Mouse (Mus musculus) CH12.LX (cell line): ENCODE results near the gene Pagr1a. TPM values are rescaled to one million over a fixed set of nuclear protein-coding genes. Genes with fewer than 3 reads are reported as not detected.

Experiments used
- DNase-seq: peaks from one replicate; pipeline ENCODE4 v3.0.0-alpha.2; 2013; ENCODE audit errors: extremely low read depth
- H3K27ac ChIP-seq: 2 replicates; pipeline ENCODE4 v1.5.1; 2012; ENCODE audit warnings: low read depth, mild to moderate bottlenecking, control low read depth, moderate library complexity; ENCODE audit not compliant: insufficient read depth
- H3K27me3 ChIP-seq: replicated peaks from 2 replicates; pipeline ENCODE3; 2012; ENCODE audit warnings: inconsistent platforms
- H3K36me3 ChIP-seq, 2 experiments: replicated peaks in 1 of 2; 2 replicates each; pipeline versions ENCODE3 to v1.6.1; 2012; ENCODE audit warnings: inconsistent platforms in 1 of 2, low read length in 1 of 2, mild to moderate bottlenecking in 1 of 2, mixed read lengths in 1 of 2, moderate library complexity in 1 of 2; ENCODE audit not compliant: control insufficient read depth in 1 of 2, insufficient read depth in 1 of 2
- H3K4me1 ChIP-seq, 2 experiments: 2 replicates each; pipeline ENCODE4 v1.6.1; 2012; ENCODE audit warnings: inconsistent platforms in 1 of 2, moderate library complexity in 1 of 2; ENCODE audit not compliant: insufficient read depth in 2 of 2, control insufficient read depth in 1 of 2
- H3K4me2 ChIP-seq: 2 replicates; pipeline ENCODE4 v1.6.1; 2012; ENCODE audit warnings: low read depth, mild to moderate bottlenecking, control low read depth; ENCODE audit not compliant: poor library complexity, insufficient read depth, severe bottlenecking
- H3K4me3 ChIP-seq, 3 experiments: fragments of 150-350 bp in 1 of 3; sonication (generic) in 1 of 3; replicated peaks in 1 of 3; 2 replicates each; pipeline versions ENCODE3 to v1.5.1; 2011 to 2012; ENCODE audit warnings: low read depth in 2 of 3, low read length in 2 of 3, mild to moderate bottlenecking in 2 of 3, moderate library complexity in 2 of 3, control low read depth in 1 of 3, improper control_type of control experiment in 1 of 3, inconsistent platforms in 1 of 3, mixed read lengths in 1 of 3; ENCODE audit not compliant: poor library complexity in 1 of 3
- H3K79me2 ChIP-seq: replicated peaks from 2 replicates; pipeline ENCODE4 v1.6.1; 2012; ENCODE audit warnings: mild to moderate bottlenecking, moderate library complexity; ENCODE audit not compliant: control insufficient read depth, poor library complexity, insufficient read depth, severe bottlenecking; ENCODE audit errors: extremely low read depth
- H3K9ac ChIP-seq: 2 replicates; pipeline ENCODE4 v1.6.1; 2012; ENCODE audit warnings: low read depth, mild to moderate bottlenecking, control low read depth, moderate library complexity; ENCODE audit not compliant: insufficient read depth
- H3K9me3 ChIP-seq: replicated peaks from 2 replicates; pipeline ENCODE3; 2012; ENCODE audit warnings: low read length, inconsistent platforms, mixed read lengths
- CHD2 ChIP-seq: IDR thresholded peaks from 2 replicates; pipeline ENCODE4 v1.6.1; 2011; ENCODE audit warnings: low read length, improper control_type of control experiment
- CTCF ChIP-seq, 2 experiments: IDR thresholded peaks in 1 of 2; conservative IDR thresholded peaks in 1 of 2; 2 replicates each; pipeline ENCODE4 v1.5.1; 2011 to 2012; ENCODE audit warnings: low read depth in 2 of 2, low read length in 2 of 2, improper control_type of control experiment in 1 of 2, inconsistent platforms in 1 of 2, mild to moderate bottlenecking in 1 of 2, moderate library complexity in 1 of 2
- EP300 ChIP-seq: IDR thresholded peaks from 2 replicates; pipeline ENCODE4 v1.6.1; 2011; ENCODE audit warnings: low read length, improper control_type of control experiment
- GABPA ChIP-seq: IDR thresholded peaks from 2 replicates; pipeline ENCODE4 v1.6.1; 2012; ENCODE audit warnings: low read depth, low read length, improper control_type of control experiment, inconsistent platforms; ENCODE audit not compliant: insufficient replicate concordance
- HCFC1 ChIP-seq: IDR thresholded peaks from 2 replicates; pipeline ENCODE4 v1.6.1; 2012; ENCODE audit warnings: low read depth, mild to moderate bottlenecking, inconsistent platforms, low read length, improper control_type of control experiment
- KAT2A ChIP-seq: IDR thresholded peaks from 2 replicates; pipeline ENCODE4 v1.6.1; 2012; ENCODE audit warnings: low read length, improper control_type of control experiment, inconsistent platforms; ENCODE audit not compliant: insufficient replicate concordance
- MAFK ChIP-seq: IDR thresholded peaks from 2 replicates; pipeline ENCODE4 v1.6.1; 2011; ENCODE audit warnings: low read length, improper control_type of control experiment; ENCODE audit not compliant: insufficient replicate concordance
- MYC ChIP-seq: IDR thresholded peaks from 2 replicates; pipeline ENCODE4 v1.6.1; 2011; ENCODE audit warnings: low read depth, mild to moderate bottlenecking, improper control_type of control experiment, low read length
- RAD21 ChIP-seq: IDR thresholded peaks from 2 replicates; pipeline ENCODE4 v1.6.1; 2011; ENCODE audit warnings: low read depth, mild to moderate bottlenecking, low read length, improper control_type of control experiment, moderate library complexity
- SIN3A ChIP-seq: IDR thresholded peaks from 2 replicates; pipeline ENCODE4 v1.6.1; 2012; ENCODE audit warnings: low read length, improper control_type of control experiment, inconsistent platforms
- SMC3 ChIP-seq: IDR thresholded peaks from 2 replicates; pipeline ENCODE4 v1.6.1; 2011; ENCODE audit warnings: low read depth, low read length, improper control_type of control experiment
- UBTF ChIP-seq: IDR thresholded peaks from 2 replicates; pipeline ENCODE4 v1.6.1; 2012; ENCODE audit warnings: low read depth, mild to moderate bottlenecking, inconsistent platforms, low read length, improper control_type of control experiment, moderate library complexity
- USF1 ChIP-seq: IDR thresholded peaks from 2 replicates; pipeline ENCODE4 v1.6.1; 2014; ENCODE audit warnings: low read depth, mild to moderate bottlenecking, inconsistent platforms, low read length, improper control_type of control experiment
- ZC3H11A ChIP-seq: IDR thresholded peaks from 2 replicates; pipeline ENCODE4 v1.6.1; 2012; ENCODE audit warnings: low read depth, mild to moderate bottlenecking, inconsistent platforms, low read length, improper control_type of control experiment
- ZNF384 ChIP-seq: IDR thresholded peaks from 2 replicates; pipeline ENCODE4 v1.6.1; 2012; ENCODE audit warnings: low read depth, low read length, improper control_type of control experiment, inconsistent platforms
- dilution Hi-C: fragments of 300-500 bp; cut with MboI; formaldehyde crosslinking; loops from 2 replicates; pipeline ENCODE4 v1.14.3; 2020; ENCODE audit warnings: low sequenced_read_pairs; ENCODE audit not compliant: extremely low pct_unique_long_range_greater_than_20kb, extremely low pct_ligation_motif_present
- in situ Hi-C: fragments of 300-500 bp; cut with MboI; formaldehyde crosslinking; loops from 3 replicates; pipeline ENCODE4 v1.14.3; 2019; ENCODE audit warnings: low sequenced_read_pairs, low pct_ligation_motif_present, low pct_unique_long_range_greater_than_20kb, mixed read lengths
- polyA plus RNA-seq: library from polyadenylated mRNA; unstranded; fragments of >175 nt; gene quantifications from 2 replicates; pipeline ENCODE4 v1.2.1, GENCODE M21; 2012; ENCODE audit warnings: low read depth; ENCODE audit not compliant: insufficient read length
- total RNA-seq, 2 experiments: library from RNA; depleted of rRNA; stranded (reverse); fragments of 300-350 nt in 1 of 2; fragments of >200 nt in 1 of 2; gene quantifications; 2 replicates each; pipeline ENCODE4 v1.2.3; 2012 to 2014

The Pagr1a gene
- total and polyA plus RNA-seq, 3 experiments: 12.0 to 69.4 (median 60.0) TPM

- in situ Hi-C loops (no loop called here), dilution Hi-C loops (no loop called here)
- TF ChIP-seq CTCF (conservative IDR thresholded peaks at IDR 0.05 in 1 of 2, IDR thresholded peaks at IDR 0.05 in 1 of 2; ENCODE audit: low read depth in 2 of 2, low read length in 2 of 2): peak in 1 of 2 experiments; percentile 36; a peak in 3 of 4 replicates
- no peak for TF ChIP-seq SMC3
- TF ChIP-seq MAFK: peak; percentile 61; the same call in 1 of the 2 replicates
- peak; percentile 66; the same call in 1 of the 2 replicates for TF ChIP-seq MYC
- Histone ChIP-seq H3K79me2 (no peaks in the 10 kb centered on the region), H3K4me2 (no peak overlapping the region), H3K36me3 (peaks cover 14 to 33% of the 10 kb centered on the region in 2 experiments), H3K9ac (no peak overlapping the region), H3K4me3 (no peak overlapping the region), H3K4me1 (peaks cover 21 to 48% of the 10 kb centered on the region in 2 experiments), H3K9me3 (no peaks in the 10 kb centered on the region), H3K27me3 (no peaks in the 10 kb centered on the region), H3K27ac (no peak overlapping the region)
- DNase-seq: no peak
Observed at GRCm38 (mm10) chr7:127004122-127004875, 12.9 kb downstream of the Pagr1a start.

- H3K4me3 ChIP-seq: no peak overlapping the region
- DNase-seq: no peak
- H3K27ac ChIP-seq: no peak overlapping the region
- no peak overlapping the region for H3K9ac ChIP-seq
- H3K9me3 ChIP-seq: no peaks in the 10 kb centered on the region
- H3K4me2 ChIP-seq: no peak overlapping the region
- peaks cover 19 to 40% of the 10 kb centered on the region in 2 experiments for H3K36me3 ChIP-seq
- dilution Hi-C loops: no loop called here
- peaks cover 15 to 41% of the 10 kb centered on the region in 2 experiments for H3K4me1 ChIP-seq
- no peaks in the 10 kb centered on the region for H3K79me2 ChIP-seq
- in situ Hi-C loops: no loop called here
- no peaks in the 10 kb centered on the region for H3K27me3 ChIP-seq
- no peak for TF ChIP-seq KAT2A
- TF ChIP-seq UBTF: no peak
- TF ChIP-seq SIN3A: no peak
- no peak for TF ChIP-seq CHD2
- TF ChIP-seq ZNF384: no peak
- no peak for TF ChIP-seq EP300
- no peak for TF ChIP-seq HCFC1
- TF ChIP-seq RAD21: no peak
- no peak for TF ChIP-seq ZC3H11A
- no peak for TF ChIP-seq USF1
- no peak for TF ChIP-seq GABPA
Observed at GRCm38 (mm10) chr7:127003620-127004019, 13.5 kb downstream of the Pagr1a start.
